Mouse (Mus musculus) lung, embryonic 14.5 days (tissue): Measurements from ENCODE around the gene Atp9a. TPM values are rescaled to one million over a fixed set of nuclear protein-coding genes. Genes with fewer than 3 reads are reported as not detected.

ENCODE experiments used
- ATAC-seq: fragments of 200-750 bp; cut with Nextera tagmentation; 2 replicates; pipeline ENCODE4 v1.8.0; 2017; ENCODE audit warnings: mild to moderate bottlenecking, moderate TSS enrichment, moderate library complexity; ENCODE audit not compliant: insufficient read depth
- DNase-seq: peaks from one replicate; pipeline ENCODE4 v3.0.0-alpha.2; 2015
- H3K27ac ChIP-seq: fragments of 300-500 bp; sonication (generic); 2 replicates; pipeline ENCODE4 v1.5.1; 2014; ENCODE audit warnings: low read depth, mild to moderate bottlenecking, moderate library complexity
- H3K27me3 ChIP-seq: fragments of 300-500 bp; sonication (generic); 2 replicates; pipeline ENCODE4 v1.6.1; 2014; ENCODE audit warnings: low read length, control low read depth; ENCODE audit not compliant: insufficient read depth
- H3K36me3 ChIP-seq: fragments of 300-500 bp; sonication (generic); 2 replicates; pipeline ENCODE4 v1.6.1; 2014; ENCODE audit warnings: control low read depth; ENCODE audit not compliant: insufficient read depth
- H3K4me1 ChIP-seq: fragments of 300-500 bp; sonication (generic); 2 replicates; pipeline ENCODE4 v1.6.1; 2014; ENCODE audit warnings: antibody characterized with exemption, control low read depth; ENCODE audit not compliant: insufficient read depth
- H3K4me2 ChIP-seq: fragments of 300-500 bp; sonication (generic); 2 replicates; pipeline ENCODE4 v1.6.1; 2014; ENCODE audit warnings: mild to moderate bottlenecking
- H3K4me3 ChIP-seq: fragments of 300-500 bp; sonication (generic); 2 replicates; pipeline ENCODE4 v1.5.1; 2014; ENCODE audit warnings: low read depth, low read length
- H3K9ac ChIP-seq: fragments of 300-500 bp; sonication (generic); 2 replicates; pipeline ENCODE4 v1.6.1; 2014
- H3K9me3 ChIP-seq: fragments of 300-500 bp; sonication (generic); 2 replicates; pipeline ENCODE4 v1.6.1; 2016; ENCODE audit warnings: low read depth, low read length, control low read depth
- CTCF ChIP-seq: IDR thresholded peaks from 2 replicates; pipeline ENCODE4 v1.5.1; 2016; ENCODE audit warnings: antibody characterized with exemption, low read depth
- WGBS: fragments of 180-500 bp; shearing (Covaris S2); extraction: QIAGEN DNeasy Blood & Tissue Kit; methylation state at CpG from one replicate; pipeline ENCODE4 v1.1.7; 2014; 5-methylcytosine and 5-hydroxymethylcytosine counted together
- polyA plus RNA-seq: library from polyadenylated mRNA; unstranded; fragments of >200 nt; fragmentation: Nextera tagmentation; extraction: Ambion mirVana; gene quantifications from 2 replicates; pipeline ENCODE4 v1.2.1, GENCODE M21; 2014

The Atp9a gene
- polyA plus RNA-seq, 1 experiment from 2014 or later = 9.6 TPM

GRCm38 (mm10) chr2:168669762-168670161, 72.4 kb downstream of the Atp9a start:
- Histone ChIP-seq H3K4me1 (no peaks in the 10 kb centered on the region), H3K4me2 (no peak overlapping the region), H3K4me3 (no peak overlapping the region), H3K9ac (no peak overlapping the region), H3K9me3 (no peaks in the 10 kb centered on the region), H3K27ac (no peak overlapping the region), H3K36me3 (no peaks in the 10 kb centered on the region; the same call in 1 of the 2 replicates), H3K27me3 (no peaks in the 10 kb centered on the region)
- peak; percentile 29 for TF ChIP-seq CTCF
- DNase-seq (peak; percentile 16), ATAC-seq (no peak)
- 54% methylated on average over 13 of the region's 13 CpGs for WGBS

GRCm38 (mm10) chr2:168667745-168668144, 74.5 kb downstream of the Atp9a start:
- Histone ChIP-seq H3K4me3 (no peak overlapping the region), H3K9me3 (no peaks in the 10 kb centered on the region), H3K4me2 (no peak overlapping the region), H3K4me1 (no peaks in the 10 kb centered on the region), H3K27me3 (no peaks in the 10 kb centered on the region), H3K36me3 (no peaks in the 10 kb centered on the region; the same call in 1 of the 2 replicates), H3K27ac (no peak overlapping the region), H3K9ac (no peak overlapping the region)
- DNase-seq = no peak
- WGBS = 76% methylated on average over 13 of the region's 13 CpGs
- TF ChIP-seq CTCF = no peak
- ATAC-seq = no peak

- no peak overlapping the region for H3K27ac ChIP-seq
- 86% methylated on average over 4 of the region's 4 CpGs for WGBS
- no peak for DNase-seq
These were observed 76.5 kb downstream of the Atp9a start for GRCm38 (mm10) chr2:168665680-168666079.

GRCm38 (mm10) chr2:168663716-168664115, 78.5 kb downstream of the Atp9a start:
- no peak for ATAC-seq
- DNase-seq = no peak
- Histone ChIP-seq H3K9me3 (no peaks in the 10 kb centered on the region), H3K4me1 (no peaks in the 10 kb centered on the region), H3K36me3 (no peaks in the 10 kb centered on the region), H3K27me3 (no peaks in the 10 kb centered on the region), H3K4me3 (no peak overlapping the region), H3K9ac (no peak overlapping the region), H3K4me2 (no peak overlapping the region), H3K27ac (no peak overlapping the region)
- WGBS = 65% methylated on average over 5 of the region's 5 CpGs
- no peak for TF ChIP-seq CTCF

More at GRCm38 (mm10) chr2:168665680-168666079, 76.5 kb downstream of the Atp9a start:
- no peaks in the 10 kb centered on the region for H3K36me3 ChIP-seq
- H3K4me3 ChIP-seq = no peak overlapping the region
- no peaks in the 10 kb centered on the region for H3K4me1 ChIP-seq
- H3K9ac ChIP-seq = no peak overlapping the region
- TF ChIP-seq CTCF = no peak
- no peak overlapping the region for H3K4me2 ChIP-seq
- H3K27me3 ChIP-seq = no peaks in the 10 kb centered on the region
- ATAC-seq = no peak
- H3K9me3 ChIP-seq = no peaks in the 10 kb centered on the region

- TF ChIP-seq CTCF = no peak
- no peak overlapping the region for H3K9ac ChIP-seq
- no peaks in the 10 kb centered on the region for H3K36me3 ChIP-seq
- H3K27me3 ChIP-seq = no peaks in the 10 kb centered on the region
- no peaks in the 10 kb centered on the region for H3K4me1 ChIP-seq
- H3K4me2 ChIP-seq = no peak overlapping the region
- no peak for ATAC-seq
- no peak overlapping the region for H3K4me3 ChIP-seq
- WGBS = 84% methylated on average over 7 of the region's 7 CpGs
- DNase-seq = no peak
- H3K27ac ChIP-seq = no peak overlapping the region
- H3K9me3 ChIP-seq = no peaks in the 10 kb centered on the region
These were observed 79.0 kb downstream of the Atp9a start for GRCm38 (mm10) chr2:168663216-168663615.

GRCm38 (mm10) chr2:168661802-168662201, 80.4 kb downstream of the Atp9a start:
- Histone ChIP-seq H3K4me3 (no peak overlapping the region), H3K4me1 (no peaks in the 10 kb centered on the region), H3K27ac (no peak overlapping the region), H3K27me3 (no peaks in the 10 kb centered on the region), H3K9ac (no peak overlapping the region), H3K9me3 (no peaks in the 10 kb centered on the region), H3K4me2 (no peak overlapping the region), H3K36me3 (no peaks in the 10 kb centered on the region)
- TF ChIP-seq CTCF = no peak
- ATAC-seq = no peak
- DNase-seq = no peak
- WGBS = 53% methylated on average over 15 of the region's 15 CpGs

GRCm38 (mm10) chr2:168660344-168660743, 81.9 kb downstream of the Atp9a start:
- DNase-seq = peak; percentile 31
- Histone ChIP-seq H3K9me3 (no peaks in the 10 kb centered on the region), H3K4me2 (no peak overlapping the region), H3K27me3 (no peaks in the 10 kb centered on the region), H3K36me3 (no peaks in the 10 kb centered on the region), H3K4me1 (no peaks in the 10 kb centered on the region), H3K4me3 (no peak overlapping the region), H3K9ac (no peak overlapping the region), H3K27ac (no peak overlapping the region)
- WGBS = 47% methylated on average over 5 of the region's 5 CpGs
- TF ChIP-seq CTCF = peak; percentile 38
- no peak for ATAC-seq

- Histone ChIP-seq H3K9me3 (no peaks in the 10 kb centered on the region), H3K9ac (no peak overlapping the region), H3K4me3 (no peak overlapping the region), H3K27me3 (no peaks in the 10 kb centered on the region), H3K36me3 (no peaks in the 10 kb centered on the region), H3K4me2 (no peak overlapping the region), H3K4me1 (no peaks in the 10 kb centered on the region), H3K27ac (no peak overlapping the region)
- no peak for TF ChIP-seq CTCF
- ATAC-seq (no peak), DNase-seq (no peak)
- 73% methylated on average over 11 of the region's 11 CpGs for WGBS
These were observed 83.7 kb downstream of the Atp9a start for GRCm38 (mm10) chr2:168658551-168658950.
